Mouse (Mus musculus): ENCODE results near the gene Cstad.

DNA sequence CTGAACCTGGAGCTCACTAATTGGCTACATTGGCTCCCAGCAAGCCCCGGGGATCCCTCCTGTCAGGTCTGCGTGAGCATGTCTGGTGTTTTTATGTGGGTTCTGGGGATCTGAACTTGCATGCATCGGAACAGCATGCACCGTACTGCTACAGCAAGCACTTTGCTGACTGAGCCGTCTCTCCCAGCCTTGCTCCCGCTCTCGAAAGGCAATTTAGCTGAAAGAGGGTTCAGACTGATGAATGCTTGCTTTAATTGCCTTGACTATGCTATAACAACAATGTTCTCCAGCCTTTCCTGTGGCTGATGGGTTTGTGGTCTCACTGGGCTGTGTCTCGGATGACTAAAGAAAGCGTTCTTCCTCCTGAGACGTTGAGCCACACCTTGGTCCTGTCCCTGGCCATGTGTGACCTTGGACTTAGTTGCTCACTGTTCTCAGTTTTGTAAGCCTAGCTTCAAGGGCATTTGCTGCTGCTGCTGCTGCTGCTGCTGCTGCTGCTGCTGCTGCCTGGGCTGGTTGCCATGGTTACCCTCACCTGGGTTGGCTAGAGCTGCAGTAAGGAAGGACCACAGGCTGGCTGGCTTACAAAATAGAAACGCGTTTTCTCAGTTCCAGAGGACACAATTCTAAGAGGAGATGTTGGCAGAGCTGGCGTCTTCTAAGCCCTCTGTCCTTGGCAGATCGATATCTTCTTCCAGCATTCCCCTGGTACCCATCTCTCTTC is 34.4 kb downstream of the Cstad start:
- TF ChIP-seq CTCF (IDR thresholded peaks at IDR 0.05; ENCODE audit: low read depth, low read length) (no peak), EP300 (IDR thresholded peaks at IDR 0.05; ENCODE audit: insufficient read depth, low read depth, low read length) (no peak), POLR2A (IDR thresholded peaks at IDR 0.05; ENCODE audit: insufficient read depth, low read length) (no peak)

All from ES-Bruce4 (cell line).